Mouse (Mus musculus) urinary bladder, postnatal 25 days (tissue): ENCODE results near the gene Phf7.
A peak's percentile ranks its signal among the peaks of the same experiment; 100 is the strongest.

Source experiments
- DNase-seq: peaks from one replicate; pipeline ENCODE4 v3.0.0; 2022; ENCODE audit warnings: low spot score

Gene Phf7

GRCm38 (mm10) chr14:31197547-31198516 is 53.3 kb downstream of the Phf7 start:
- peak; percentile 38 for DNase-seq

GRCm38 (mm10) chr14:31195968-31196367 is 55.1 kb downstream of the Phf7 start:
- DNase-seq: no peak

GRCm38 (mm10) chr14:31195521-31195920 is 55.6 kb downstream of the Phf7 start:
- no peak for DNase-seq

GRCm38 (mm10) chr14:31194891-31195513 is 56.1 kb downstream of the Phf7 start:
- peak; percentile 46 for DNase-seq

- DNase-seq: no peak
These were observed 56.7 kb downstream of the Phf7 start for GRCm38 (mm10) chr14:31194441-31194840.

- no peak for DNase-seq
These were observed 57.3 kb downstream of the Phf7 start for GRCm38 (mm10) chr14:31193791-31194190.

- no peak for DNase-seq
These were observed 59.2 kb downstream of the Phf7 start for GRCm38 (mm10) chr14:31191936-31192335.

- DNase-seq: no peak
These were observed 61.8 kb downstream of the Phf7 start for GRCm38 (mm10) chr14:31189348-31189747.

GRCm38 (mm10) chr14:31188771-31189181 is 62.3 kb downstream of the Phf7 start:
- DNase-seq: no peak
